Comparison of ENCODE assay signal across 28 mouse cellular contexts in the genomic region with DNA sequence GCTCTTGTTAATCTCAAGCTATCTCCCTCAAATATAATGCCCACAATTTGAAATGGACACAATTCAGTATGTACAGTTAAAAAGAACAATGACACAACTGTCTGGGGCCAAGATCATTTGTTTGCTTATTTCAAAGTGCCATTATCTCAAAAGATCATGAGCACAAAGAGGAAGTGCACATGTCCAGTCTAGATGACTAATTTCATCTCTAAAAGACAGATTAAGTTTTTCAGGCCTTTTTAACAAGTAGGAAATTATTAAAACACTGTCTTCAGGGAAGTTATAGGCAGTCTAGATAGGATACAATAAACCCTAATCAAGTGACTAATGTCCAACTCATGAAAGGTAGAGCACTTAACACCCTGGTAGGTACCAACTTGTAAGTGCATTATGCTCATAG.
"Had no signal": no experiment of that assay in that cellular context is flagged by ENCODE, and none has a peak within 500 bp of the region (broad histone marks: within the 10 kb centered on the region; RNA-seq: fewer than 3 reads in every experiment).

No protein-coding gene starts in this region.

- H3K9me3 ChIP-seq: heart, embryonic 10.5 days; heart, embryonic 12.5 days; hindbrain, embryonic 10.5 days; hindbrain, embryonic 12.5 days; intestine, embryonic 15.5 days; kidney, embryonic 15.5 days; limb, embryonic 13.5 days; limb, embryonic 15.5 days; liver, embryonic 12.5 days had no signal

- H3K4me1 ChIP-seq: heart, embryonic 10.5 days; heart, embryonic 12.5 days; hindbrain, embryonic 10.5 days; hindbrain, embryonic 12.5 days; intestine, embryonic 15.5 days; kidney, embryonic 15.5 days; limb, embryonic 13.5 days; limb, embryonic 15.5 days; liver, embryonic 12.5 days had no signal

- H3K9ac ChIP-seq: heart, embryonic 12.5 days; hindbrain, embryonic 12.5 days; hindbrain, embryonic 14.5 days; intestine, embryonic 15.5 days; kidney, embryonic 15.5 days; limb, embryonic 13.5 days; limb, embryonic 15.5 days; liver, embryonic 12.5 days; liver, embryonic 14.5 days had no signal

- H3K27me3 ChIP-seq: heart, embryonic 12.5 days; hindbrain, embryonic 12.5 days; intestine, embryonic 15.5 days; kidney, embryonic 15.5 days; limb, embryonic 13.5 days; limb, embryonic 15.5 days; liver, embryonic 12.5 days had no signal

- ATAC-seq: hindbrain, embryonic 16.5 days; inflammation-experienced regulatory T-cells, adult 6 months; intestine, embryonic 15.5 days; intestine, postnatal 0 days; liver, embryonic 12.5 days had no signal

- DNase-seq: gastrocnemius, adult 2 months; gastrocnemius, postnatal 10 days; gastrocnemius, postnatal 25 days; heart, adult 18-20 months; heart, postnatal 10 days; heart, postnatal 4 days; kidney, adult 2 months; kidney, adult 9 months; kidney, postnatal 14 days; kidney, postnatal 36 days; layer of hippocampus, adult 9-11 months; layer of hippocampus, postnatal 36 days; left cerebral cortex, postnatal 4 days had no signal

- H3K27ac ChIP-seq: gastrocnemius, adult 2 months; heart, embryonic 10.5 days; hindbrain, embryonic 10.5 days; hindbrain, embryonic 12.5 days; hindbrain, embryonic 14.5 days; intestine, embryonic 15.5 days; kidney, embryonic 15.5 days; kidney, postnatal 0 days; limb, embryonic 13.5 days; limb, embryonic 15.5 days; liver, embryonic 12.5 days; liver, embryonic 14.5 days had no signal

- H3K4me3 ChIP-seq: gastrocnemius, adult 2 months; heart, embryonic 10.5 days; heart, embryonic 12.5 days; hindbrain, embryonic 10.5 days; hindbrain, embryonic 12.5 days; intestine, embryonic 15.5 days; kidney, embryonic 15.5 days; limb, embryonic 13.5 days; limb, embryonic 15.5 days; liver, embryonic 12.5 days had no signal

- H3K4me2 ChIP-seq: heart, embryonic 12.5 days; hindbrain, embryonic 12.5 days; hindbrain, embryonic 14.5 days; intestine, embryonic 15.5 days; kidney, embryonic 15.5 days; limb, embryonic 13.5 days; limb, embryonic 15.5 days; liver, embryonic 12.5 days had no signal
